Mouse (Mus musculus): ENCODE measurements around the gene A430005L14Rik.

GRCm38 (mm10) chr4:153917773-153918500 is 39.1 kb upstream of the A430005L14Rik start:
- TF ChIP-seq CTCF (IDR thresholded peaks at IDR 0.05; ENCODE audit: extremely low read depth, insufficient read depth, low read length) = no peak
- TF ChIP-seq POLR2A (IDR thresholded peaks at IDR 0.05; ENCODE audit: extremely low read depth, insufficient read depth, low read length) = no peak
